Mouse (Mus musculus): Measurements from ENCODE around the gene Bcl2a1b.

GRCm38 (mm10) chr9:89256556-89257335 lies 57.7 kb downstream of the Bcl2a1b start:
- TF ChIP-seq CTCF (IDR thresholded peaks at IDR 0.05; ENCODE audit: low read depth, low read length): no peak
- TF ChIP-seq POLR2A (IDR thresholded peaks at IDR 0.05; ENCODE audit: borderline replicate concordance, low read depth, low read length): no peak
